Mouse (Mus musculus) kidney, adult 2 months (tissue): ENCODE measurements at regions not wholly inside any gene's neighbourhood (a gene's known extent, or its start where the extent isn't known, plus 50 kb on each side); places are given as distances from the start of the nearest gene placed in this dataset.

Experiments used
- CTCF ChIP-seq: fragments of 200-500 bp; conservative IDR thresholded peaks from 2 replicates; pipeline ENCODE4 v1.5.1; 2011; ENCODE audit warnings: low read depth, mild to moderate bottlenecking, control low read depth, low read length, moderate library complexity, mixed read lengths; ENCODE audit not compliant: insufficient read depth, insufficient read length
- POLR2A ChIP-seq: fragments of 200-500 bp; IDR thresholded peaks from one replicate; pipeline ENCODE4 v1.6.1; 2011; ENCODE audit warnings: low read depth, low read length, control low read depth

- TF ChIP-seq POLR2A (no peak), CTCF (no peak)
These were observed 396.0 kb downstream of the Rprm start for GRCm38 (mm10) chr2:53689223-53689880.
